Comparison of ENCODE assay signal across 9 mouse cellular contexts in genomic region chr6:58965071-58965831, GRCm38 (mm10). TPM values are rescaled to one million over a fixed set of nuclear protein-coding genes. Genes with fewer than 3 reads are reported as not detected.
DNase-seq lines count a peak whose midpoint lies in the region; ATAC-seq and TF ChIP-seq lines count a peak whose summit lies in the region.
"Had no signal": no experiment of that assay in that cellular context is flagged by ENCODE, and none has a peak within 500 bp of the region (broad histone marks: within the 10 kb centered on the region; RNA-seq: fewer than 3 reads in every experiment).

No protein-coding gene starts in this region.

- H3K9me3 ChIP-seq in kidney, postnatal 0 days (replicated peaks; ENCODE audit: low read length) = no peaks in the 10 kb centered on the region
- H3K9me3 ChIP-seq in embryonic facial prominence, embryonic 15.5 days (replicated peaks) = no peaks in the 10 kb centered on the region
- no peaks in the 10 kb centered on the region for H3K9me3 ChIP-seq in midbrain, embryonic 16.5 days (replicated peaks; ENCODE audit: control insufficient read depth, low read length, poor library complexity, severe bottlenecking)
- H3K9me3 ChIP-seq: liver, embryonic 13.5 days had no signal

- no peak overlapping the region for H3K27ac ChIP-seq in kidney, postnatal 0 days
- no peak overlapping the region for H3K27ac ChIP-seq in embryonic facial prominence, embryonic 15.5 days (replicated peaks)
- H3K27ac ChIP-seq in midbrain, embryonic 16.5 days (ENCODE audit: low read length) = no peak overlapping the region
- H3K27ac ChIP-seq: liver, embryonic 13.5 days had no signal

- peak; percentile 22 for DNase-seq in kidney, postnatal 0 days (ENCODE audit: low spot score)
- no peak for DNase-seq in kidney, postnatal 36 days
- peak; percentile 72 for DNase-seq in cerebellum, adult 8-10 months
- no peak for DNase-seq in thymus, postnatal 0 days (ENCODE audit: low spot score)
- no peak for DNase-seq in urinary bladder, postnatal 10 days (ENCODE audit: low spot score)
- DNase-seq in frontal cortex, postnatal 25 days (ENCODE audit: low spot score in 2 of 2) = no peak
- DNase-seq: liver, embryonic 13.5 days had no signal

- no peaks in the 10 kb centered on the region for H3K4me1 ChIP-seq in kidney, postnatal 0 days (replicated peaks; ENCODE audit: insufficient read depth, low read length)
- H3K4me1 ChIP-seq in embryonic facial prominence, embryonic 15.5 days = peaks cover 6% of the 10 kb centered on the region; the same call in 1 of the 2 replicates
- peaks cover 10% of the 10 kb centered on the region for H3K4me1 ChIP-seq in midbrain, embryonic 16.5 days (ENCODE audit: control insufficient read depth, insufficient read depth, low read length)
- H3K4me1 ChIP-seq: liver, embryonic 13.5 days had no signal

- H3K9ac ChIP-seq in kidney, postnatal 0 days (ENCODE audit: low read depth, low read length) = no peak overlapping the region
- no peak overlapping the region for H3K9ac ChIP-seq in embryonic facial prominence, embryonic 15.5 days
- no peak overlapping the region for H3K9ac ChIP-seq in midbrain, embryonic 16.5 days (ENCODE audit: low read depth, low read length)
- H3K9ac ChIP-seq: liver, embryonic 13.5 days had no signal

- no peak for TF ChIP-seq CTCF in kidney, postnatal 0 days (IDR thresholded peaks at IDR 0.05; ENCODE audit: low read depth)

- H3K27me3 ChIP-seq in kidney, postnatal 0 days (ENCODE audit: insufficient read depth, low read length) = no peaks in the 10 kb centered on the region
- no peaks in the 10 kb centered on the region for H3K27me3 ChIP-seq in embryonic facial prominence, embryonic 15.5 days
- no peaks in the 10 kb centered on the region for H3K27me3 ChIP-seq in midbrain, embryonic 16.5 days (ENCODE audit: control insufficient read depth, insufficient read depth, low read depth, low read length)
- H3K27me3 ChIP-seq: liver, embryonic 13.5 days had no signal

- no peak for ATAC-seq in kidney, postnatal 0 days (replicated peaks; ENCODE audit: low FRiP score, low read depth)
- no peak; the same call in 1 of the 2 replicates for ATAC-seq in embryonic facial prominence, embryonic 15.5 days (ENCODE audit: insufficient number of reproducible peaks, low FRiP score, low TSS enrichment, low read depth)
- 0 out of 2 replicates have a peak, but pooled peaks have one; percentile 49 for ATAC-seq in midbrain, embryonic 16.5 days

- peak overlapping the region; percentile 23 for H3K4me2 ChIP-seq in kidney, postnatal 0 days (ENCODE audit: low read length)
- peak overlapping the region; percentile 6; the same call in 1 of the 2 replicates for H3K4me2 ChIP-seq in embryonic facial prominence, embryonic 15.5 days (replicated peaks)
- H3K4me2 ChIP-seq in midbrain, embryonic 16.5 days (ENCODE audit: low read length) = peak overlapping the region; percentile 28
- H3K4me2 ChIP-seq: liver, embryonic 13.5 days had no signal

- no peaks in the 10 kb centered on the region for H3K36me3 ChIP-seq in kidney, postnatal 0 days (ENCODE audit: insufficient read depth, low read length)
- no peaks in the 10 kb centered on the region for H3K36me3 ChIP-seq in embryonic facial prominence, embryonic 15.5 days
- no peaks in the 10 kb centered on the region for H3K36me3 ChIP-seq in midbrain, embryonic 16.5 days (ENCODE audit: control insufficient read depth, insufficient read depth, low read length)
- H3K36me3 ChIP-seq: liver, embryonic 13.5 days had no signal

- WGBS in kidney, postnatal 0 days = 29% methylated on average over 12 of the region's 12 CpGs
- 25% methylated on average over 12 of the region's 12 CpGs for WGBS in embryonic facial prominence, embryonic 15.5 days
- WGBS in midbrain, embryonic 16.5 days = 42% methylated on average over 12 of the region's 12 CpGs

- no peak overlapping the region for H3K4me3 ChIP-seq in kidney, postnatal 0 days (replicated peaks; ENCODE audit: low read depth, low read length)
- H3K4me3 ChIP-seq in embryonic facial prominence, embryonic 15.5 days (replicated peaks) = no peak overlapping the region
- no peak overlapping the region for H3K4me3 ChIP-seq in midbrain, embryonic 16.5 days (ENCODE audit: low read depth, low read length)
- H3K4me3 ChIP-seq: liver, embryonic 13.5 days had no signal

RNA-seq across cellular contexts. Expression of gene Nap1l5, which starts 58.4 kb away (rescaled TPM):
- 0.83 and 0.92 TPM in 2 replicates for polyA plus RNA-seq in kidney, postnatal 0 days (2015; fragmentation: Nextera tagmentation; extraction: Ambion mirVana)
- 4.8 and 4.9 TPM in 2 replicates for polyA plus RNA-seq in embryonic facial prominence, embryonic 15.5 days (2015; fragmentation: Nextera tagmentation; extraction: Ambion mirVana)
- 310 and 365 TPM in 2 replicates for polyA plus RNA-seq in midbrain, embryonic 16.5 days (2015; fragmentation: Nextera tagmentation; extraction: Ambion mirVana)
- polyA plus RNA-seq in thymus, postnatal 0 days (2015; fragmentation: Nextera tagmentation; extraction: Ambion mirVana) = 0.33 TPM in 1 of 2 replicates, not detected in the other

RNA-seq across cellular contexts. Expression of gene Fam13a, which starts 59.1 kb away (rescaled TPM):
- 13.5 and 15.9 TPM in 2 replicates for polyA plus RNA-seq in kidney, postnatal 0 days (2015; fragmentation: Nextera tagmentation; extraction: Ambion mirVana)
- polyA plus RNA-seq in embryonic facial prominence, embryonic 15.5 days (2015; fragmentation: Nextera tagmentation; extraction: Ambion mirVana) = 9.4 and 10.3 TPM in 2 replicates
- 11.6 and 13.0 TPM in 2 replicates for polyA plus RNA-seq in midbrain, embryonic 16.5 days (2015; fragmentation: Nextera tagmentation; extraction: Ambion mirVana)
- 3.9 and 4.7 TPM in 2 replicates for polyA plus RNA-seq in thymus, postnatal 0 days (2015; fragmentation: Nextera tagmentation; extraction: Ambion mirVana)

Comparison
In these comparisons a context has a peak if more than half of its experiments do, and no peak if none do; other contexts are left out.
1. DNase-seq: peak in kidney, postnatal 0 days (single experiment) and cerebellum, adult 8-10 months (single experiment); none in kidney, postnatal 36 days (0 of 2), thymus, postnatal 0 days (single experiment), urinary bladder, postnatal 10 days (single experiment) and frontal cortex, postnatal 25 days (0 of 2).
2. RNA of gene Nap1l5, which starts 58.4 kb away (polyA plus RNA-seq): 310 to 365 TPM in midbrain, embryonic 16.5 days; 4.8 to 4.9 TPM in embryonic facial prominence, embryonic 15.5 days, 0.83 to 0.92 TPM in kidney, postnatal 0 days and 0.33 TPM in thymus, postnatal 0 days; every median in the first group is over 10 times any median in the second.
3. Peak in every context shown above with its lines, with median percentiles within 50 percentile points of each other: H3K4me2 ChIP-seq.